Mouse (Mus musculus) testis, adult 2 months (tissue): ENCODE results near the gene Ctnnd2. TPM values are rescaled to one million over a fixed set of nuclear protein-coding genes. Genes with fewer than 3 reads are reported as not detected.

Experiments used
- H3K27ac ChIP-seq: fragments of 200-500 bp; 2 replicates; pipeline ENCODE4 v1.5.1; 2012; ENCODE audit warnings: low read depth, low read length; ENCODE audit not compliant: control insufficient read depth, insufficient read depth
- H3K27me3 ChIP-seq: fragments of 200-500 bp; 2 replicates; pipeline ENCODE4 v1.6.1; 2012; ENCODE audit warnings: mild to moderate bottlenecking, low read length, moderate library complexity; ENCODE audit not compliant: control insufficient read depth, insufficient read depth
- H3K36me3 ChIP-seq: fragments of 200-500 bp; 2 replicates; pipeline ENCODE4 v1.6.1; 2012; ENCODE audit warnings: mild to moderate bottlenecking, low read length; ENCODE audit not compliant: control insufficient read depth, insufficient read depth
- H3K4me1 ChIP-seq: fragments of 200-500 bp; 2 replicates; pipeline ENCODE4 v1.6.1; 2012; ENCODE audit warnings: low read length; ENCODE audit not compliant: control insufficient read depth, insufficient read depth
- H3K4me3 ChIP-seq: fragments of 200-500 bp; 2 replicates; pipeline ENCODE4 v1.5.1; 2012; ENCODE audit warnings: low read depth, mild to moderate bottlenecking, low read length, moderate library complexity, mixed read lengths; ENCODE audit not compliant: control insufficient read depth
- CTCF ChIP-seq: fragments of 200-500 bp; IDR thresholded peaks from 2 replicates; pipeline ENCODE4 v1.5.1; 2012; ENCODE audit warnings: low read depth, mild to moderate bottlenecking, inconsistent platforms, low read length, moderate library complexity; ENCODE audit not compliant: control insufficient read depth, insufficient read depth, insufficient replicate concordance
- POLR2A ChIP-seq: fragments of 200-500 bp; IDR thresholded peaks from 2 replicates; pipeline ENCODE4 v1.6.1; 2012; ENCODE audit warnings: low read depth, mild to moderate bottlenecking, inconsistent platforms, low read length, moderate library complexity; ENCODE audit not compliant: control insufficient read depth
- polyA plus RNA-seq: library from polyadenylated mRNA; depleted of rRNA; stranded (reverse); fragments of >200 nt; gene quantifications from 2 replicates; pipeline ENCODE4 v1.2.3, GENCODE M21; 2012

Gene Ctnnd2
- polyA plus RNA-seq, 1 experiment: 3.8 TPM

DNA sequence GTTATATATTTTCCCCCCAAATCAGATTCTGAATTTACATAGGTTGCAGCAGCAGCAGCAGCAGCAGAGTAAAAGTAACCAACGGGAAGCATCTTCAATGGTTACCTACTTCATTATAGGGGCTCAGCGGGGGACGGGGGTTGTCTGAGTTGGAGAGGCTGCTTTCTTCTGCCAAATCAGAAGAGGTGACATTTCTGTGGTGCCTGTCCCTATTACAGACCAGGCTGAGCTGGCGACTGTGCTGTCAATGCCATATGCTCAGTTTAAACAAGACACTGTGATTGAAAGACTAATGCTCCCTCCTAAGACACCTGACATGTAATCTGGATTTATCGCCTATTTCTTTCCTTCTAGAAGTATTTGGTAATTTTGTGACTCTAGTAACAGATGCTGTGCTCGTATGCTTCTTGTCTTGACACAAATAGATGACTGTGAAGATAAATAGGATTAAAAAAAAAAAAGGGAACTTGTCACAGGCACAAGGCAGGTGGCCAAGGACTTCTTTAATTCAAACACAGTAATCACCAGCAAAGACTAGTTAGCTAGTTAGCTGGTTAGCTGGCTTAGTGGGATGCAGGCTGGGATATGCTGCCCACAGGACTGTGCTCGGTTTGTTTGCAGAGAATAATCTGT is 475.4 kb downstream of the Ctnnd2 start:
- Histone ChIP-seq H3K4me1 (peaks cover 3% of the 10 kb centered on the region; the same call in 1 of the 2 replicates), H3K4me3 (no peak overlapping the region), H3K27me3 (no peaks in the 10 kb centered on the region), H3K36me3 (no peaks in the 10 kb centered on the region), H3K27ac (no peak overlapping the region)
- TF ChIP-seq CTCF: no peak
- no peak for TF ChIP-seq POLR2A

DNA sequence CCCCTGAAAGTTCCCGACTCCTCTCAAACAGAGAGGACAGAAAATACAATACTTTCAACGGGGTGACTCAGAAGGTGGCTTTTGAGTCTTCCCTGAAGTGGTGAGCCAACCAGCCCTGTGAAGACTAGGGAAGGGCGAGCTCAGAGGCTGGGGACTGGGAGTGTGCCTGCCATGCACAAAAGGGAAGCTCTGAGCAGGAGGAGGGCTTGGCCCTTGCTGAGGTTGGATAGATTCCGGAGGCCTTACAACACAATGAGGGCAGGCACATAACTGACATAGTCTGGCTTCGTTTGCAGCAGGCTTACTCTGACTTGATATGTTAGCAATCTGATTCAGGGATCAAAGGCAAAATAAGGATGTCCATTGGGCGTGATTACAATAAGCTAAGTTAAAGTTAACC is 477.6 kb downstream of the Ctnnd2 start:
- Histone ChIP-seq H3K4me1 (peaks cover 3% of the 10 kb centered on the region; the same call in 1 of the 2 replicates), H3K27ac (no peak overlapping the region), H3K4me3 (no peak overlapping the region), H3K36me3 (no peaks in the 10 kb centered on the region), H3K27me3 (no peaks in the 10 kb centered on the region)
- TF ChIP-seq POLR2A (no peak), CTCF (no peak)

DNA sequence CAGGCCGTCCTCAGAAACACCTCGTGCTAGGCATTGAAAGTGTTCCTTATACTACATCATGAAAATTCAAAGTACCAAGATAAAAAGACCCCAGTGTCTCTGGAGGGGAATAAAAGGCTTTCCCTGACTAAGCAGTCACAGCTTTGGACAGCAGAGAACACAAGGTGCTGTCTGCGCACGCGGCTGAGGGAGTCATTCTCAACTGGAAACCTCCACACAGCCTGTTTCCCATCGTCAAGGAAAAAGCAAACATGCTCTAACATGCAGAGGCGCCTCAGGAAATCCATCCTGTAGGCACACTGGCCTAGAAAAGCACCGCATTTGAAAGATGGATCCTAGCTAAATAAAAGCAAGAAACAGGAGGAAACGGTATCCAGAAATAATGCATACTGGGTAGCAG is 483.0 kb downstream of the Ctnnd2 start:
- Histone ChIP-seq H3K36me3 (no peaks in the 10 kb centered on the region), H3K27me3 (no peaks in the 10 kb centered on the region), H3K4me3 (no peak overlapping the region), H3K4me1 (no peaks in the 10 kb centered on the region), H3K27ac (no peak overlapping the region)
- TF ChIP-seq POLR2A (no peak), CTCF (no peak)

DNA sequence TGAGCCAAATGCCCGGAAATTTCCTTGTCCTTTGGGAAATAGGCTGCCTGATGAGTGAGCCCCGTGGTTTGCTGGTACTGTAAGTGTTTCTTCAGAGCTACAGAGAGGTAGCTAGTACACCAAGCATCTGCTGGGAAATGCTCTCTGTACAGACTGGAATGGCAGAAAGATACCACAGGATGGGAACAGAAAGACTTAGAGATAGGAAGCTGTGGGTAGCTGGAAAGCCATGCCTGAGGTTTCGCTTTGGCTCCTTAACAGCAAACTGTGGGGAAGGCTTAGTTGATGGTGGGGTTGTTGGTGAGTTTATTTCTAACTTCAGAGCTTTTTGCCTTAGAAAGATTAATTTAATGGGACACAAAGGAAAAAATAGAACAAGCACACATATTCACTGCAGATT is 485.2 kb downstream of the Ctnnd2 start:
- H3K27me3 ChIP-seq: no peaks in the 10 kb centered on the region
- no peak overlapping the region for H3K4me3 ChIP-seq
- H3K27ac ChIP-seq: no peak overlapping the region
- no peaks in the 10 kb centered on the region for H3K36me3 ChIP-seq
- H3K4me1 ChIP-seq: no peaks in the 10 kb centered on the region
- TF ChIP-seq CTCF (no peak), POLR2A (no peak)

DNA sequence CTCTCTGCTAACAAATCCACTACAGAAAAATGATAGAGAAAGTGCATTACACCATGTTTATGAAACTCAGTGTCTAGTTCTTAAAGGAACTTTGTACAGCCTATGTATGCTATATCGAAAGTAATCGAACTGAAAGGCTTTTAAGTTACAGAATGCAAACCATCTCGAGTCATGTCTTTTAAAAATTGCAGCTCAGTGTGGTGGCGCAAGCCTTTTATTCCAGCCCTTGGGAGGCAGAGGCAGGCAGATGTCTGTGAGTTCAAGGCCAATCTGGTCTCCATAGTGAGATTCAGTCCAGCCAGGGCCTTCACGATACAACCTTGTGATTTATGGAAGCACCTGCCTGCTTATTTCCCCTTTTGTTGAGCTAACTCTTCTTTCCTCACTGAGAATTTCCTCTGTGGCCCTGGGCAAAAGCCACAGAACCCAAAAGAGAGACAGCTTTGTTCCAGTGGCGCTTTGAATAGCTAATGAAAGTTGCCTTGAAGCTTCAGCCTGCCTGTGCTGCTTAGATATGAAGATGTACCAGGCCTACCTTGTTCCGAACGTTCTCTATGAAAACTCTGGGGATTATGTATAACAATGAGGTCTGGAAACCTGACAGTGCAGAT is 488.3 kb downstream of the Ctnnd2 start:
- H3K4me3 ChIP-seq: no peak overlapping the region
- no peak overlapping the region for H3K27ac ChIP-seq
- no peak for TF ChIP-seq POLR2A
- TF ChIP-seq CTCF: no peak
- H3K4me1 ChIP-seq: no peaks in the 10 kb centered on the region
- no peaks in the 10 kb centered on the region for H3K36me3 ChIP-seq
- H3K27me3 ChIP-seq: no peaks in the 10 kb centered on the region

DNA sequence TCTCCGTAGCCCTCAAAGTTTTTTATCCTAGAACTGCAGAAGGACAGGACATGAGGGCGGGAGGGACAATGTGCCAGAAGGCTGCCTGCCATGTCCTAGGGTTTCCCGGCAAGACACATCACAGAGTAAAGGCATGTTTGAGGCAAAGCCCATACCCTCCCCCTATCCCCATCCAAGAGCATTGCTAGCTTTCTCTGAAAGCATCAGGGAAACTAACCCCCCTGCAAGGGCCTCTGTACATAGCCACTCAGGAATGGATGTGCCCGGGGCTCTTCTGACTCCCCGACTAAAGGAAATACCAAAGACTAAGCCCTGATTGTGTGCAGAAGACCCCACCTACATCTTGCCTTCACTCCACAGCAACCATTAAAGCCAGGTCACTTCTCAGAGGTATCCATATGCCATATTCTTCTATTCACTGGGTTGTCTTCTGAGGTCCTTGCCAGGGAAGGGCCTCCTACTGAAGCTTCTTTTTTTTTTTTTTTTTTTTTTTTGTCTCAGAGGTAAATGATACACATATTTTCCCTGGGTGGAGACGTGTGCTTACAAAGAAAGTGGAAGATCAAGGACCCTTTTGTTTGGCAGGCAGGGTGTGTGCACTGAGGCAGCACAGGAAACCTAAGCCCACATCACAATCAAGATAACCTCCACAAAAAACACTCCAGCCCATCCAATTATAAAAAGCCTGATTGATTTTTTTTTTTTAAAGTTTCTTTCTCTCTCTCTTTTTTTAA is 489.5 kb downstream of the Ctnnd2 start:
- no peak overlapping the region for H3K4me3 ChIP-seq
- H3K27ac ChIP-seq: no peak overlapping the region
- no peaks in the 10 kb centered on the region for H3K27me3 ChIP-seq
- H3K4me1 ChIP-seq: no peaks in the 10 kb centered on the region
- TF ChIP-seq CTCF (no peak), POLR2A (no peak)
- no peaks in the 10 kb centered on the region for H3K36me3 ChIP-seq

DNA sequence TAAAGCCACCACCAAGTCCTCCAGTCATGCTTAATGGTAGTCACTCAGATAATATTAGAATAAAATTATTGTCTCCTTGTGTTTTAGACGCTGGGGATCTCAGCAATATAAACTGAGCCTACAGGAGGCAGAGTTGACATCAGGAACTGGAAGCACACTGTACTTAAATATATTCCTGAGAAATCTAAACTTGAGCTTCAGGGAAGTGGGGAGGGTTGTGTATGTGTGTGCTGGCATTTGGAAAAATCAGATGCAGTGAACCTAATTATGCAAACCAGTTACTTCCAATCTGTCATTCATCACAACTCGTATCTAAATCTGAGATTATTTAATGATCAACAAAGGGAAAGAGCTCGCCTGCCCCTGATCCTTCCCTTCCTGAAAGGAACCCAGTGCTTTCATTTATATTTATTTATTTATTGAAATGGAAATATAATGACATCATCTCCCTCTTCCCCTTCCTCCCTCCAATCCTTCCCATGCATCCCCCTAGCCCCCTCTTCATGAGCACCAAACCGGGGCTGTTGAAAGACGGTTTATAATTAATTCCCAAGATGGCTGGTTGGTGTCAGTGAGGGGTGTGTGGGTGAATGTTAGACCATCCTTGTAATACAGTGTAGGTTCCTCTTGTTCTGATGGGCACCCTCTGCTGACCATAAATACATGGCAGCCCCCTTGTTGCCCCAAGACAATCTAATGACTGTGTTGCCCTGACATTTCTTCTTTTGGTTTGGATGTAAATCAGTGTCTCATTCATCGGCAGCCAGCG is 495.6 kb downstream of the Ctnnd2 start:
- no peak overlapping the region for H3K4me3 ChIP-seq
- no peak for TF ChIP-seq CTCF
- TF ChIP-seq POLR2A: no peak
- H3K27ac ChIP-seq: no peak overlapping the region
- H3K36me3 ChIP-seq: no peaks in the 10 kb centered on the region
- no peaks in the 10 kb centered on the region for H3K4me1 ChIP-seq
- no peaks in the 10 kb centered on the region for H3K27me3 ChIP-seq
